Mouse (Mus musculus) thymus, adult 2 months (tissue): ENCODE measurements around the gene Kcnj11. TPM values are rescaled to one million over a fixed set of nuclear protein-coding genes. Genes with fewer than 3 reads are reported as not detected.

Source experiments
- DNase-seq: peaks from one replicate; pipeline ENCODE4 v3.0.0; 2021
- H3K27ac ChIP-seq: fragments of 200-500 bp; 2 replicates; pipeline ENCODE4 v1.5.1; 2012; ENCODE audit warnings: low read length, control low read depth; ENCODE audit not compliant: control insufficient read depth, insufficient read depth
- H3K27me3 ChIP-seq: fragments of 200-500 bp; 2 replicates; pipeline ENCODE4 v1.6.1; 2012; ENCODE audit warnings: mild to moderate bottlenecking, low read length, moderate library complexity, mixed read lengths; ENCODE audit not compliant: control insufficient read depth, insufficient read depth
- H3K36me3 ChIP-seq: fragments of 200-500 bp; 2 replicates; pipeline ENCODE4 v1.6.1; 2012; ENCODE audit warnings: mild to moderate bottlenecking, low read length, moderate library complexity; ENCODE audit not compliant: control insufficient read depth, insufficient read depth
- H3K4me1 ChIP-seq: fragments of 200-500 bp; replicated peaks from 2 replicates; pipeline ENCODE4 v1.6.1; 2012; ENCODE audit warnings: low read length; ENCODE audit not compliant: control insufficient read depth, insufficient read depth
- H3K4me3 ChIP-seq: fragments of 200-500 bp; 2 replicates; pipeline ENCODE4 v1.5.1; 2012; ENCODE audit warnings: mild to moderate bottlenecking, low read length, control low read depth, moderate library complexity; ENCODE audit not compliant: control insufficient read depth, insufficient read depth
- CTCF ChIP-seq: fragments of 200-500 bp; IDR thresholded peaks from 2 replicates; pipeline ENCODE4 v1.5.1; 2012; ENCODE audit warnings: mild to moderate bottlenecking, control low read depth, low read length, moderate library complexity, borderline replicate concordance; ENCODE audit not compliant: control insufficient read depth, poor library complexity, insufficient read depth; ENCODE audit errors: extremely low read depth
- POLR2A ChIP-seq: fragments of 200-500 bp; IDR thresholded peaks from 2 replicates; pipeline ENCODE4 v1.6.1; 2012; ENCODE audit warnings: mild to moderate bottlenecking, low read length, control low read depth, moderate library complexity; ENCODE audit not compliant: control insufficient read depth, poor library complexity, insufficient read depth; ENCODE audit errors: extremely low read depth
- WGBS: fragments of 180-500 bp; shearing (Covaris S2); methylation state at CpG from one replicate; pipeline ENCODE4 v1.1.7; 2018; 5-methylcytosine and 5-hydroxymethylcytosine counted together
- polyA plus RNA-seq: library from polyadenylated mRNA; depleted of rRNA; stranded (reverse); fragments of >200 nt; gene quantifications from 2 replicates; pipeline ENCODE4 v1.2.3, GENCODE M21; 2012

Kcnj11 gene
- polyA plus RNA-seq, 1 experiment = 12.6 TPM

- TF ChIP-seq CTCF (no peak), POLR2A (no peak)
- Histone ChIP-seq H3K27ac (no peak overlapping the region), H3K4me3 (no peak overlapping the region), H3K27me3 (no peaks in the 10 kb centered on the region), H3K4me1 (no peaks in the 10 kb centered on the region), H3K36me3 (peaks cover 41% of the 10 kb centered on the region)
- 94% methylated on average over 10 of the region's 10 CpGs for WGBS
- DNase-seq = no peak
Observed at GRCm38 (mm10) chr7:46084024-46084423, 16.5 kb downstream of the Kcnj11 start.

DNA sequence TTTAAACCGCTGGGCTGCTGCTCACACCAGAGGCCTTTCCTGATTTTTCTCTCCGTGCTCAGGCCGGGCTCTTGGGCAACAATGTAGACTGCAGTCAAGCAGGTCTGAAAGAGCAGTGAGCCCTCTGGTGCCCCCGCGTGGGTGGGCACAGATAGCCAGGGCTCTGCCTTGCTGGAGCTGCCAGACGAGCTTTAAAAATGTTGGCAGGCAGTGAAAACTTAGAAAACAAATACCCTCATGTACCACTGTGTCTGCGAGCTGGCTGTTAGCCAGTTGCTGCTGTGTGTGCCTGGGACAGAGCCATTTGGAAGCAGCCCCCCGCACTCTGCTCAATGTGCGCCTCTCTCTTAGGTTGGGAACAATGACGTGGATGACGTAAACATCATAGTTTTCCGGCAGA is 22.9 kb downstream of the Kcnj11 start:
- 94% methylated on average over 12 of the region's 12 CpGs for WGBS
- TF ChIP-seq CTCF (no peak), POLR2A (no peak)
- Histone ChIP-seq H3K27me3 (no peaks in the 10 kb centered on the region), H3K27ac (no peak overlapping the region), H3K4me1 (no peaks in the 10 kb centered on the region), H3K36me3 (peaks cover 30% of the 10 kb centered on the region), H3K4me3 (no peak overlapping the region)
- DNase-seq = no peak

DNA sequence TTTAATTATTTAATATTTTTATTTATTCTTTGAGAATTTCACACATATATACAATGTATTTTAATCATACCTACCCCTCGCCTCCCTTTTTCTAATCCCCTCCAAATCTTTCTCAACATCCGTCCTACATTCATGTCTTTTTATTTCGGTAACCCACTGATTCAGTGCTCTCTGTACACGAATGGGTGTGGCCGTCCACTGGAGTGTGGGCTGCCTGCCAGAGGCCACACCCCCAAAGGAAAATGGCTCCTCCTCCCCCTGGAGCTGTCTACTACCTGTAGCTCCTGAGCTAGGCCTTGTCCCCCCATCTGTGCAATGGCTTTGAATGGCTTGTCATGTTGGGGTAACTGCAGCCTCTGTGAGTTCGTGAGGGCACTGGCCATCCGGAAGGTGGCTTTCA is 23.7 kb downstream of the Kcnj11 start:
- no peak overlapping the region for H3K4me3 ChIP-seq
- TF ChIP-seq CTCF (no peak), POLR2A (no peak)
- 95% methylated on average over 7 of the region's 7 CpGs for WGBS

DNA sequence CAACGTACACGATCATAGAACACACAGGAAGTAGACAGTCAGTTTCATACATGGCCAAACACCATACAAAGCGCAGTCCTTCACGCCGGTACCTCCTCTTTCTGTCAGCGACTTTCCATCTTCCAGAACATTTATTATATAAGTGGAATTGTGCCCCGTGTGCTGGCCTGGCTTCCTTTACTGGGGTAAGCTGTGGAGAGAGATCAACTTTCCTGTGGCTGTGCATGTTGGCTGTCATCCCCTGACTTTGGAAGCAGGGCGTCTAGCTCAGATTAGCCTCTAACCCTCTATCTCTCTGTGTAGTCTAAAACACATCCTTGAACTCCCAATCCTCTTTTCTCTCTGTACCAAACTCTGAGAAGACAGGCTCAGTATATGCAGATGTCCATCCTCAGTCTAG is 31.7 kb downstream of the Kcnj11 start:
- H3K36me3 ChIP-seq = peaks cover 34% of the 10 kb centered on the region
- H3K27ac ChIP-seq = no peak overlapping the region
- no peaks in the 10 kb centered on the region for H3K4me1 ChIP-seq
- DNase-seq = no peak
- no peaks in the 10 kb centered on the region for H3K27me3 ChIP-seq
- H3K4me3 ChIP-seq = no peak overlapping the region
- WGBS = 97% methylated on average over 8 of the region's 8 CpGs
- TF ChIP-seq CTCF (no peak), POLR2A (no peak)

More for the DNA sequence above, 23.7 kb downstream of the Kcnj11 start:
- no peak for DNase-seq
- Histone ChIP-seq H3K4me1 (no peaks in the 10 kb centered on the region), H3K27me3 (no peaks in the 10 kb centered on the region), H3K36me3 (peaks cover 30% of the 10 kb centered on the region; the same call in 1 of the 2 replicates), H3K27ac (no peak overlapping the region)

DNA sequence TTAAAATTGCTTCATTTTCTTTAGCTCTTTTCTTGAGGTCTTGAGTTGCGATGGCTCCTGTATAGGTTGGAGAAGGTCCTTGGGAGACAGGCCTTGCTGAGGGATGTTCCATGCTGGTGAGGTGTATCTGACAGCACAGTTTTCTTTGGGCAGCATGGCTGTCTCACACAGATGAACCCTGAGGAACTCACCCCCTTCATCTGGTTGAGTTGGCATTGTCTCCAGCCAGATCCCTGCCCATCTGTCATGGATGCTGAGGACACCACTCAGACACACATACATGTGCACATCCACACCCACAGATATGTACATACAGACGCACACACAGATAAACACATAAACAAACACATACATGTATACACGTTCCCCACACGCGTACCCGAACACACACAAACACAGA is 37.3 kb downstream of the Kcnj11 start:
- Histone ChIP-seq H3K4me1 (peaks cover 7% of the 10 kb centered on the region), H3K36me3 (peaks cover 2% of the 10 kb centered on the region), H3K27ac (no peak overlapping the region), H3K4me3 (no peak overlapping the region), H3K27me3 (no peaks in the 10 kb centered on the region)
- no peak for DNase-seq
- TF ChIP-seq POLR2A (no peak), CTCF (no peak)
- WGBS = 98% methylated on average over 6 of the region's 6 CpGs

DNA sequence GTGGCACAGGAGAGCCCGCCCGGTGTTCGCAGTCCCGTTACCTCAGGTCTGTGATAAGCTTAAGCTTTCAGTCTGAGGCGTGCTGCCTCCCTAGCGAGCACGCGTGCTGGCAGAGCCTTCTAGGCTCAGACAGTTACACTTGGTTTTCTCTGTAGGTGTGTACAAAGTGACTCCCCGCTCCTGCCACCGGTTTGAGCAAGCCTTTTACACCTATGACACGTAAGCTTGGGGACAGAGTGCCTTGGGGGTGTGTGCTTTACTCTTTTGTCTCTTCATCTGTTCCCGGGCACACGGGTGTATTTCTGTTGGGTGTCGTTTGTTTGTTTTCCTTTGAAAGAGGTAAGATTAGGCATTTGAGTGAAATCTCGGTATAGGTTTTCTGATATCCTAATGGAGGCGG is 39.0 kb downstream of the Kcnj11 start:
- 98% methylated on average over 16 of the region's 16 CpGs for WGBS
- no peak overlapping the region for H3K4me3 ChIP-seq
- no peaks in the 10 kb centered on the region for H3K27me3 ChIP-seq
- peaks cover 24% of the 10 kb centered on the region for H3K4me1 ChIP-seq
- no peaks in the 10 kb centered on the region; the same call in 1 of the 2 replicates for H3K36me3 ChIP-seq
- TF ChIP-seq POLR2A (no peak), CTCF (no peak)
- no peak for DNase-seq
- no peak overlapping the region for H3K27ac ChIP-seq

GRCm38 (mm10) chr7:46060688-46061087 is 39.9 kb downstream of the Kcnj11 start:
- no peak for DNase-seq
- H3K27me3 ChIP-seq = no peaks in the 10 kb centered on the region
- no peak overlapping the region for H3K4me3 ChIP-seq
- H3K36me3 ChIP-seq = no peaks in the 10 kb centered on the region
- 98% methylated on average over 8 of the region's 8 CpGs for WGBS
- no peak for TF ChIP-seq POLR2A
- no peak for TF ChIP-seq CTCF
- H3K27ac ChIP-seq = no peak overlapping the region
- H3K4me1 ChIP-seq = peaks cover 26% of the 10 kb centered on the region
